Comparison of ENCODE assay signal across 48 mouse cellular contexts in the genomic region with DNA sequence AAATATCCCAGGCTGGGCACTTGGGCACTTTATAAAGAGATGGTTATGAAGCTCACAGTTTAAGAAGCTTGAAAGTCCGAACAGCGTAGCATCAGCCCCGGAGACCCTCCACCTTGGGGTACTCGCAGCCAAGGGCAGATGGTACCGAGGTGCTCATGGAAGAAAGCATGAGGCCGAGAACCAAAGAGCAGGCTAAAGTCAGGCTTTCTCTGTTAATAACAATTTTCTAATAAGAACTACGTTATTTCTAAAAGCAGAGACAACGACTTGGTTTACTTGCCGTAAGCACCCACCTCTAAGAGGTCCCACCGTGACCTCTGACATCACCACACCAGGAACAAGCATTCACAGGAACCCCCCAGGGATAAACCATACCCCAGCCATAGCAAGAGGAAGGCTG. TPM values are rescaled to one million over a fixed set of nuclear protein-coding genes. Genes with fewer than 3 reads are reported as not detected.
"Had no signal": no experiment of that assay in that cellular context is flagged by ENCODE, and none has a peak within 500 bp of the region (broad histone marks: within the 10 kb centered on the region; RNA-seq: fewer than 3 reads in every experiment).

No protein-coding gene starts in this region.

- H3K9me3 ChIP-seq: heart, embryonic 10.5 days; heart, embryonic 12.5 days; heart, embryonic 13.5 days; heart, embryonic 15.5 days; hindbrain, embryonic 10.5 days; hindbrain, embryonic 12.5 days; hindbrain, embryonic 13.5 days; hindbrain, embryonic 15.5 days; intestine, embryonic 15.5 days; kidney, embryonic 15.5 days had no signal

- H3K27me3 ChIP-seq: heart, embryonic 12.5 days; heart, embryonic 13.5 days; heart, embryonic 15.5 days; hindbrain, embryonic 12.5 days; hindbrain, embryonic 13.5 days; hindbrain, embryonic 15.5 days; intestine, embryonic 15.5 days; kidney, embryonic 15.5 days had no signal

- DNase-seq: heart, postnatal 10 days; heart, postnatal 14 days; heart, postnatal 4 days; kidney, adult 11 months; kidney, adult 18-20 months; kidney, adult 2 months; kidney, adult 8-10 months; kidney, adult 9 months; kidney, postnatal 10 days; kidney, postnatal 14 days; kidney, postnatal 25 days; kidney, postnatal 36 days; kidney, postnatal 4 days; layer of hippocampus, adult 9-11 months; layer of hippocampus, postnatal 36 days had no signal

- H3K9ac ChIP-seq: heart, embryonic 12.5 days; heart, embryonic 13.5 days; heart, embryonic 15.5 days; hindbrain, embryonic 12.5 days; hindbrain, embryonic 13.5 days; hindbrain, embryonic 14.5 days; hindbrain, embryonic 15.5 days; intestine, embryonic 15.5 days; kidney, embryonic 15.5 days had no signal

- H3K4me3 ChIP-seq: heart, embryonic 10.5 days; heart, embryonic 12.5 days; heart, embryonic 13.5 days; heart, embryonic 15.5 days; hindbrain, embryonic 10.5 days; hindbrain, embryonic 12.5 days; hindbrain, embryonic 13.5 days; hindbrain, embryonic 15.5 days; intestine, embryonic 15.5 days; kidney, embryonic 15.5 days; layer of hippocampus, adult 2 months; left cerebral cortex, adult 2 months had no signal

- ATAC-seq: inflammation-experienced regulatory T-cells, adult 6 months; intestine, embryonic 15.5 days; intestine, embryonic 16.5 days; intestine, postnatal 0 days had no signal

- H3K36me3 ChIP-seq: heart, embryonic 10.5 days; heart, embryonic 12.5 days; heart, embryonic 13.5 days; heart, embryonic 15.5 days; hindbrain, embryonic 10.5 days; hindbrain, embryonic 12.5 days; hindbrain, embryonic 13.5 days; hindbrain, embryonic 15.5 days; intestine, embryonic 15.5 days; kidney, embryonic 15.5 days had no signal

- H3K4me1 ChIP-seq: intestine, embryonic 15.5 days; kidney, embryonic 15.5 days had no signal

- H3K4me2 ChIP-seq: heart, embryonic 11.5 days; heart, embryonic 12.5 days; heart, embryonic 13.5 days; heart, embryonic 15.5 days; hindbrain, embryonic 12.5 days; hindbrain, embryonic 13.5 days; hindbrain, embryonic 14.5 days; hindbrain, embryonic 15.5 days; intestine, embryonic 15.5 days; kidney, embryonic 15.5 days had no signal

- H3K27ac ChIP-seq: heart, embryonic 10.5 days; heart, embryonic 13.5 days; heart, embryonic 15.5 days; hindbrain, embryonic 10.5 days; hindbrain, embryonic 12.5 days; hindbrain, embryonic 13.5 days; hindbrain, embryonic 14.5 days; hindbrain, embryonic 15.5 days; intestine, embryonic 15.5 days; kidney, embryonic 15.5 days; kidney, postnatal 0 days; layer of hippocampus, adult 2 months; left cerebral cortex, adult 2 months had no signal

RNA-seq across cellular contexts. Expression of gene Gm4792, which starts 49.5 kb away (rescaled TPM):
- total RNA-seq: heart, adult 8-10 months; heart, postnatal 10 days; heart, postnatal 14 days; heart, postnatal 25 days; heart, postnatal 4 days; hematopoietic stem cell, adult 5-6 weeks; layer of hippocampus, adult 18-20 months; layer of hippocampus, adult 2 months; layer of hippocampus, adult 8-10 months; layer of hippocampus, postnatal 10 days; layer of hippocampus, postnatal 14 days; layer of hippocampus, postnatal 25 days; layer of hippocampus, postnatal 36 days; left cerebral cortex, adult 18-20 months; left cerebral cortex, adult 2 months had no signal
- polyA plus RNA-seq: heart, embryonic 10.5 days; heart, embryonic 11.5 days; heart, embryonic 12.5 days; heart, embryonic 13.5 days; heart, embryonic 14.5 days; heart, embryonic 15.5 days; heart, postnatal 0 days; inflammation-experienced regulatory T-cells, adult 6 months; intestine, embryonic 14.5 days; intestine, embryonic 15.5 days; intestine, embryonic 16.5 days; intestine, postnatal 0 days; kidney, adult 2 months; kidney, embryonic 14.5 days; kidney, embryonic 15.5 days; kidney, embryonic 16.5 days; kidney, postnatal 0 days; large intestine, adult 2 months had no signal
